Comparison of ENCODE assay signal across 18 mouse cellular contexts in genomic region chr8:29279276-29279675, GRCm38 (mm10).
"Had no signal": no experiment of that assay in that cellular context is flagged by ENCODE, and none has a peak within 500 bp of the region (broad histone marks: within the 10 kb centered on the region; RNA-seq: fewer than 3 reads in every experiment).

No protein-coding gene starts in this region.

- H3K4me3 ChIP-seq: lung, embryonic 15.5 days; megakaryocyte, embryonic 14.5 days; midbrain, embryonic 13.5 days; midbrain, embryonic 15.5 days; neural tube, embryonic 12.5 days had no signal

- H3K27me3 ChIP-seq: lung, embryonic 15.5 days; megakaryocyte, embryonic 14.5 days; midbrain, embryonic 13.5 days; midbrain, embryonic 15.5 days; neural tube, embryonic 12.5 days had no signal

- DNase-seq: liver, postnatal 0 days; lung, adult 2 months; lung, postnatal 14 days; lung, postnatal 36 days; retina, postnatal 1 day; right cerebral cortex, postnatal 4 days; spleen, adult 18-20 months; thymus, adult 2 months; thymus, postnatal 25 days; thymus, postnatal 4 days had no signal

- H3K4me1 ChIP-seq: lung, embryonic 15.5 days; megakaryocyte, embryonic 14.5 days had no signal

- H3K9me3 ChIP-seq: lung, embryonic 15.5 days; megakaryocyte, embryonic 14.5 days; midbrain, embryonic 13.5 days; midbrain, embryonic 15.5 days; neural tube, embryonic 12.5 days had no signal

- H3K9ac ChIP-seq: liver, postnatal 0 days; lung, embryonic 15.5 days; midbrain, embryonic 13.5 days; midbrain, embryonic 15.5 days; neural tube, embryonic 12.5 days had no signal

- H3K36me3 ChIP-seq: lung, embryonic 15.5 days; midbrain, embryonic 13.5 days; midbrain, embryonic 15.5 days; neural tube, embryonic 12.5 days had no signal

- H3K4me2 ChIP-seq: lung, embryonic 15.5 days; midbrain, embryonic 11.5 days; midbrain, embryonic 13.5 days; midbrain, embryonic 15.5 days; neural tube, embryonic 12.5 days had no signal

- H3K27ac ChIP-seq: lung, embryonic 15.5 days; macrophage; midbrain, embryonic 13.5 days; midbrain, embryonic 15.5 days; neural tube, embryonic 12.5 days had no signal

- ATAC-seq: liver, postnatal 0 days; lung, postnatal 0 days; midbrain, embryonic 13.5 days; midbrain, embryonic 15.5 days had no signal
